Mouse (Mus musculus): Measurements from ENCODE around the gene Plcxd1.
"Not testable (repeated sequence)": the region's sequence is repeated elsewhere in the genome, so short reads cannot be mapped to it uniquely, and the experiment has no call there.

Gene Plcxd1

GRCm38 (mm10) chr5:110106901-110107564, 7.3 kb downstream of the Plcxd1 start:
- DNase-seq (ENCODE audit: low spot score), result peak; percentile 43

GRCm38 (mm10) chr5:110107581-110108304, 8.0 kb downstream of the Plcxd1 start, which contains the start of gene Gtpbp6:
TSS of gene Gtpbp6 (minus strand) at chr5:110108197.
- peak; percentile 93 for DNase-seq (ENCODE audit: low spot score)

GRCm38 (mm10) chr5:110108305-110108628, 8.5 kb downstream of the Plcxd1 start:
- DNase-seq (ENCODE audit: low spot score), result no peak

GRCm38 (mm10) chr5:110109991-110110441, 10.2 kb downstream of the Plcxd1 start, which contains the start of gene Zfp605:
TSS of gene Zfp605 (plus strand) at chr5:110110092.
- peak; percentile 89 for DNase-seq (ENCODE audit: low spot score)

- not testable (repeated sequence) for DNase-seq (ENCODE audit: low spot score)
These were observed 22.6 kb downstream of the Plcxd1 start for GRCm38 (mm10) chr5:110122380-110122779.

GRCm38 (mm10) chr5:110135293-110136086, 35.7 kb downstream of the Plcxd1 start, which contains the start of gene Chfr:
TSS of gene Chfr (plus strand) at chr5:110135842.
- DNase-seq (ENCODE audit: low spot score), result peak; percentile 99

- DNase-seq (ENCODE audit: low spot score), result no peak
These were observed 36.3 kb downstream of the Plcxd1 start for GRCm38 (mm10) chr5:110136087-110136464.

- no peak for DNase-seq (ENCODE audit: low spot score)
These were observed 38.0 kb downstream of the Plcxd1 start for GRCm38 (mm10) chr5:110137816-110138215.

GRCm38 (mm10) chr5:110139325-110139724, 39.6 kb downstream of the Plcxd1 start:
- DNase-seq (ENCODE audit: low spot score), result no peak

GRCm38 (mm10) chr5:110140424-110140823, 40.7 kb downstream of the Plcxd1 start:
- no peak for DNase-seq (ENCODE audit: low spot score)

GRCm38 (mm10) chr5:110142309-110142708, 42.5 kb downstream of the Plcxd1 start:
- no peak for DNase-seq (ENCODE audit: low spot score)

GRCm38 (mm10) chr5:110143007-110143406, 43.2 kb downstream of the Plcxd1 start:
- no peak for DNase-seq (ENCODE audit: low spot score)

Measured in left cerebral cortex, adult 11 months (tissue).